Comparison of ENCODE assay signal across 7 mouse cellular contexts in genomic region chrX:94635961-94636563, GRCm38 (mm10). TPM values are rescaled to one million over a fixed set of nuclear protein-coding genes. Genes with fewer than 3 reads are reported as not detected.
DNase-seq lines count a peak whose midpoint lies in the region; ATAC-seq lines count a peak whose summit lies in the region.

Gene Gspt2, plus strand, starts transcription at chrX:94636069.

- ATAC-seq in common myeloid progenitor, adult 5-6 weeks (replicated peaks; ENCODE audit: low read depth, poor library complexity, severe bottlenecking): peak; percentile 96
- peak; percentile 70; the same call in 1 of the 2 replicates for ATAC-seq in intestine, embryonic 14.5 days (replicated peaks; ENCODE audit: low FRiP score, low TSS enrichment, low read depth)
- peak; percentile 98 for ATAC-seq in megakaryocyte progenitor cell, adult 5-6 weeks (replicated peaks; ENCODE audit: poor library complexity)

- H3K4me1 ChIP-seq in intestine, embryonic 14.5 days (replicated peaks; ENCODE audit: control insufficient read depth, insufficient read depth, low read length): no peaks in the 10 kb centered on the region

- intact Hi-C loops in gastrocnemius, postnatal 14 days (cut with DNase I; ENCODE audit: low total_unique reads): no loop called here
- intact Hi-C loops in left cerebral cortex, postnatal 25 days (cut with DNase I): loop anchor here (5.0 kb wide), 2 partner anchors 94 to 204 kb away; partner anchors contain the start of gene Maged1

- peak within 1 kb of the TSS; percentile 54 for H3K4me3 ChIP-seq in intestine, embryonic 14.5 days (ENCODE audit: low read depth, low read length)

- peak within 1 kb of the TSS; percentile 46 for H3K4me2 ChIP-seq in intestine, embryonic 14.5 days (ENCODE audit: low read length)

- no peaks in the 10 kb centered on the region for H3K36me3 ChIP-seq in intestine, embryonic 14.5 days (ENCODE audit: control insufficient read depth, insufficient read depth, low read length)

- H3K27ac ChIP-seq in intestine, embryonic 14.5 days (ENCODE audit: low read depth): no peak within 1 kb of the TSS

- WGBS in intestine, embryonic 14.5 days: 11% methylated on average over 53 of the region's 53 CpGs

- H3K27me3 ChIP-seq in intestine, embryonic 14.5 days (replicated peaks; ENCODE audit: control insufficient read depth, insufficient read depth, low read length): 0 out of 2 replicates have a peak, but pooled peaks cover 7% of the 10 kb centered on the region

- peak within 1 kb of the TSS; percentile 51 for H3K9ac ChIP-seq in intestine, embryonic 14.5 days (ENCODE audit: low read length)

- no peaks in the 10 kb centered on the region for H3K9me3 ChIP-seq in intestine, embryonic 14.5 days (ENCODE audit: control insufficient read depth, low read length)

- DNase-seq in adrenal gland, postnatal 36 days: peak; percentile 54 to 72
- DNase-seq in gastrocnemius, postnatal 14 days: peak; percentile 34
- DNase-seq in intestine, embryonic 14.5 days (ENCODE audit: low spot score): peak; percentile 62
- DNase-seq in left cerebral cortex, postnatal 25 days (ENCODE audit: low spot score in 2 of 2): peak; percentile 54 to 61
- DNase-seq in right cerebral cortex, postnatal 25 days: peak; percentile 49

RNA-seq across cellular contexts. Expression of gene Gspt2, which starts in this region (rescaled TPM):
- 10 to 100 TPM; 11.1 to 13.3 TPM for total RNA-seq in adrenal gland, postnatal 36 days (2021)
- 6.1 and 6.5 TPM in 2 replicates for total RNA-seq in common myeloid progenitor, adult 5-6 weeks (2017)
- under 1 TPM; 0.62 to 0.74 TPM for total RNA-seq in gastrocnemius, postnatal 14 days (2021)
- polyA plus RNA-seq in intestine, embryonic 14.5 days (2014; fragmentation: Nextera tagmentation; extraction: Ambion mirVana): 6.5 and 6.9 TPM in 2 replicates
- total RNA-seq in left cerebral cortex, postnatal 25 days (2021): 10 to 100 TPM; 33.7 to 35.7 TPM
- total RNA-seq in megakaryocyte progenitor cell, adult 5-6 weeks (2015): 11.9 and 13.1 TPM in 2 replicates
- total RNA-seq in megakaryocyte progenitor cell, adult 5-6 weeks (2017): 10.5 and 13.9 TPM in 2 replicates

Comparison
In these comparisons a context has a peak if more than half of its experiments do, and no peak if none do; other contexts are left out.
1. Peak in DNase-seq in gastrocnemius, postnatal 14 days; RNA of the gene not detected or under 1 TPM.